Mouse (Mus musculus): ENCODE results near the gene Myo1d. TPM values are rescaled to one million over a fixed set of nuclear protein-coding genes. Genes with fewer than 3 reads are reported as not detected.

Gene Myo1d
- polyA plus RNA-seq, 1 experiment = 37.1 TPM

- H3K36me3 ChIP-seq (ENCODE audit: control insufficient read depth, insufficient read depth, low read length) = no peaks in the 10 kb centered on the region
- WGBS = 67% methylated on average over 19 of the region's 19 CpGs
- H3K27ac ChIP-seq (ENCODE audit: insufficient read depth, low read depth, low read length) = no peak overlapping the region
- no peaks in the 10 kb centered on the region for H3K27me3 ChIP-seq (replicated peaks; ENCODE audit: control insufficient read depth, insufficient read depth, low read length)
- no peak overlapping the region for H3K4me3 ChIP-seq (ENCODE audit: insufficient read depth, low read depth, low read length)
- TF ChIP-seq CTCF (conservative IDR thresholded peaks at IDR 0.05; ENCODE audit: insufficient read depth, insufficient read length, low read depth, low read length) (no peak), POLR2A (IDR thresholded peaks at IDR 0.05; ENCODE audit: low read depth, low read length) (no peak)
- H3K4me1 ChIP-seq (ENCODE audit: control insufficient read depth, insufficient read depth, low read length) = no peaks in the 10 kb centered on the region
- DNase-seq = no peak
Observed at GRCm38 (mm10) chr11:80508361-80509175, 271.3 kb downstream of the Myo1d start.

- Histone ChIP-seq H3K4me1 (ENCODE audit: control insufficient read depth, insufficient read depth, low read length) (no peaks in the 10 kb centered on the region), H3K36me3 (ENCODE audit: control insufficient read depth, insufficient read depth, low read length) (no peaks in the 10 kb centered on the region), H3K27ac (ENCODE audit: insufficient read depth, low read depth, low read length) (no peak overlapping the region), H3K4me3 (ENCODE audit: insufficient read depth, low read depth, low read length) (no peak overlapping the region), H3K27me3 (replicated peaks; ENCODE audit: control insufficient read depth, insufficient read depth, low read length) (no peaks in the 10 kb centered on the region)
- TF ChIP-seq POLR2A (IDR thresholded peaks at IDR 0.05; ENCODE audit: low read depth, low read length) (no peak), CTCF (conservative IDR thresholded peaks at IDR 0.05; ENCODE audit: insufficient read depth, insufficient read length, low read depth, low read length) (no peak)
- WGBS = 92% methylated on average over 6 of the region's 6 CpGs
- no peak for DNase-seq
Observed at GRCm38 (mm10) chr11:80507791-80508190, 272.0 kb downstream of the Myo1d start.

- Histone ChIP-seq H3K27ac (ENCODE audit: insufficient read depth, low read depth, low read length) (no peak overlapping the region), H3K4me3 (ENCODE audit: insufficient read depth, low read depth, low read length) (no peak overlapping the region), H3K27me3 (replicated peaks; ENCODE audit: control insufficient read depth, insufficient read depth, low read length) (no peaks in the 10 kb centered on the region), H3K36me3 (ENCODE audit: control insufficient read depth, insufficient read depth, low read length) (no peaks in the 10 kb centered on the region), H3K4me1 (ENCODE audit: control insufficient read depth, insufficient read depth, low read length) (no peaks in the 10 kb centered on the region)
- no peak for TF ChIP-seq POLR2A (IDR thresholded peaks at IDR 0.05; ENCODE audit: low read depth, low read length)
- no peak for TF ChIP-seq CTCF (conservative IDR thresholded peaks at IDR 0.05; ENCODE audit: insufficient read depth, insufficient read length, low read depth, low read length)
- no peak for DNase-seq
Observed at GRCm38 (mm10) chr11:80506483-80506882, 273.3 kb downstream of the Myo1d start.

- TF ChIP-seq CTCF (conservative IDR thresholded peaks at IDR 0.05; ENCODE audit: insufficient read depth, insufficient read length, low read depth, low read length) (no peak), POLR2A (IDR thresholded peaks at IDR 0.05; ENCODE audit: low read depth, low read length) (no peak)
- no peaks in the 10 kb centered on the region for H3K4me1 ChIP-seq (ENCODE audit: control insufficient read depth, insufficient read depth, low read length)
- H3K4me3 ChIP-seq (ENCODE audit: insufficient read depth, low read depth, low read length) = no peak overlapping the region
- H3K36me3 ChIP-seq (ENCODE audit: control insufficient read depth, insufficient read depth, low read length) = no peaks in the 10 kb centered on the region
- no peak for DNase-seq
- WGBS = 81% methylated on average over 3 of the region's 3 CpGs
- H3K27ac ChIP-seq (ENCODE audit: insufficient read depth, low read depth, low read length) = no peak overlapping the region
- no peaks in the 10 kb centered on the region for H3K27me3 ChIP-seq (replicated peaks; ENCODE audit: control insufficient read depth, insufficient read depth, low read length)
Observed at GRCm38 (mm10) chr11:80505581-80505980, 274.2 kb downstream of the Myo1d start.

GRCm38 (mm10) chr11:80504519-80505385 is 275.1 kb downstream of the Myo1d start:
- WGBS = 54% methylated on average over 6 of the region's 6 CpGs
- no peak for DNase-seq
- no peaks in the 10 kb centered on the region for H3K4me1 ChIP-seq (ENCODE audit: control insufficient read depth, insufficient read depth, low read length)
- H3K4me3 ChIP-seq (ENCODE audit: insufficient read depth, low read depth, low read length) = no peak overlapping the region
- no peak overlapping the region for H3K27ac ChIP-seq (ENCODE audit: insufficient read depth, low read depth, low read length)
- H3K36me3 ChIP-seq (ENCODE audit: control insufficient read depth, insufficient read depth, low read length) = no peaks in the 10 kb centered on the region
- no peaks in the 10 kb centered on the region for H3K27me3 ChIP-seq (replicated peaks; ENCODE audit: control insufficient read depth, insufficient read depth, low read length)
- TF ChIP-seq POLR2A (IDR thresholded peaks at IDR 0.05; ENCODE audit: low read depth, low read length) (no peak), CTCF (conservative IDR thresholded peaks at IDR 0.05; ENCODE audit: insufficient read depth, insufficient read length, low read depth, low read length) (no peak)

GRCm38 (mm10) chr11:80503726-80504452 is 275.9 kb downstream of the Myo1d start:
- no peak for TF ChIP-seq CTCF (conservative IDR thresholded peaks at IDR 0.05; ENCODE audit: insufficient read depth, insufficient read length, low read depth, low read length)
- no peak for TF ChIP-seq POLR2A (IDR thresholded peaks at IDR 0.05; ENCODE audit: low read depth, low read length)
- no peak overlapping the region for H3K4me3 ChIP-seq (ENCODE audit: insufficient read depth, low read depth, low read length)
- no peaks in the 10 kb centered on the region for H3K4me1 ChIP-seq (ENCODE audit: control insufficient read depth, insufficient read depth, low read length)
- no peak overlapping the region for H3K27ac ChIP-seq (ENCODE audit: insufficient read depth, low read depth, low read length)
- H3K27me3 ChIP-seq (replicated peaks; ENCODE audit: control insufficient read depth, insufficient read depth, low read length) = no peaks in the 10 kb centered on the region
- H3K36me3 ChIP-seq (ENCODE audit: control insufficient read depth, insufficient read depth, low read length) = no peaks in the 10 kb centered on the region
- DNase-seq = no peak
- 73% methylated on average over 13 of the region's 13 CpGs for WGBS

All from kidney, adult 2 months (tissue).